Mouse (Mus musculus) E14TG2a.4 (cell line): ENCODE results near the gene Rbm33.

Source experiments
- CTCF ChIP-seq: conservative IDR thresholded peaks from 2 replicates; pipeline ENCODE4 v1.5.1; 2014; ENCODE audit warnings: low read length
- NANOG ChIP-seq: IDR thresholded peaks from 2 replicates; pipeline ENCODE4 v1.6.1; 2014; ENCODE audit warnings: borderline replicate concordance, low read length, mixed read lengths
- POU5F1 ChIP-seq: IDR thresholded peaks from 2 replicates; pipeline ENCODE4 v1.6.1; 2014; ENCODE audit warnings: low read length, borderline replicate concordance

DNA sequence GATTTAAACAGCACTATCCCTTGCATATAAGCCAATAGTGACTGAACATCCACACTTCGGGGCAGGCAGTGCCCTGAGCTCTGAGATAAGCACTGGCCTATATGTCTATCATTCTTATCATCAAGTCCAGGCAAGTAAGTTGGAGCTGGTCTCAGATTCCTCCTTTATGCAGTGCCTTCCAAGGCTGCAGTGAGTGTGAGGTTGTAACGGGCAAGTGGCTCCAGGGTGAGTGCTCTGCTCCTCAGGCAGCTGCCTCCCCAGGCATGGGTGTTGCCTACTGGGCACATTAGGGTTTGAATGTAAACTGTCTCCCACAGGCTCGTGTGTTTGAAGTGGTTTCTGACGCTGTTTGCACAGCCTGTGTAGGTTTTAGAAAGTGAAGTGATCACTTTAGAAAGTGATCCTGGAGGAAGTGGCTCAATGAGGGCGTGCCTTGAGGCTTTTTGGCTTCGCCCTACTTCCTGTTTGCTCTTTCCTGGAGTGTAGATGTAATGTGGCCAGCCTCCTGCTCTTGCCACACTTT, 47.4 kb upstream of the Rbm33 start:
- TF ChIP-seq CTCF (no peak), POU5F1 (no peak), NANOG (no peak)
